Mouse (Mus musculus) inflammation-experienced regulatory T-cells, adult 6 months (primary cell): ENCODE data around the gene Dpp8. TPM values are rescaled to one million over a fixed set of nuclear protein-coding genes. Genes with fewer than 3 reads are reported as not detected.
"Not testable (repeated sequence)": the region's sequence is repeated elsewhere in the genome, so short reads cannot be mapped to it uniquely, and the experiment has no call there.

Source experiments
- ATAC-seq: one replicate; pipeline ENCODE4 v1.8.0; 2017
- polyA plus RNA-seq, 3 experiments: library from polyadenylated mRNA; unstranded; fragments of 100-300 nt; shearing (Covaris generic); gene quantifications; one replicate each; pipeline ENCODE4 v1.2.1; 2017

The Dpp8 gene
- polyA plus RNA-seq: 10 to 100 TPM; 18.2 to 26.5 (median 25.0) TPM

DNA sequence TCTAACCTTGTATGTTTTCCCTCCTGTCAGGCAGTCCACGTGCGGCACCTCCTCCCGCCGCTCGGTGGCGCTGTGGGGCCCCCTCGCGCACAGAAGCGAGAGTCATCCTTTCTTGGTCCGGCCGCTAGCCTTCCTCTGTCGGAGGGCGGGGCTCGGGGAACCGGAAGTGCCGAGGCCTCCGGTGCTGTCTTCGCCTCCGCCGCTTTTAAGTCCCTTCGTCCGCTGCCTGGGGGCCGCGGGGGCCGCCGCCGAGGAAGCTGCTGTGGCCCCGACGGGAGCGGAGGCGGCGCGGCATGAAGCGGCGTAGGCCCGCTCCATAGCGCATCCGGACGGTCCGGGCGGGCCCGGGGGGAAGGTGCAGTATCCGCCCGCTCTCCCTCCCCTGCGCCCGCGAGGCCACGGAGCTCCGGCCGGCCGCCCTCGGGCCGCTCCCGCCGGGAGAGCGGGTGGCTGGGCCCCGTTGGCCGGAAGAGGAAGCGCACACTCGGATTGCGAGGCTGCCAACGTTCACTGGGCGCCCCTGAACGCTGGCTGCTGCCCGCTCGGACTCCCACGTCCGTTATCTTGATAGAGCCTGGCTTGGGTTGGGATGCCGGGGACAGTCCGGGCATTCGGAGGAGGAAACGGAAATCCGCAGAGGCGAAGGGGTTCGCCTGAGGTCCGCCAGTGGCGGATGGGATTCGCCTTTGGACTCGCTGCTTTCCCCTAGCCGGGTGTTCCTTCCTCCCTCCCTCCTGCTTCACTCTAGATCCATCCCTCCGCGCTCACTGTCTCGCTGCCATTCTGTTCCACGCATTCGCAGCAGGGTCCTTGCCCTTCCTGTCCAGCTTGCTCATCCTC is at the start of gene Dpp8:
Dpp8 (plus strand) TSS at position 146 of the 840 bp plus-strand sequence.
- peak; percentile 92 for ATAC-seq

DNA sequence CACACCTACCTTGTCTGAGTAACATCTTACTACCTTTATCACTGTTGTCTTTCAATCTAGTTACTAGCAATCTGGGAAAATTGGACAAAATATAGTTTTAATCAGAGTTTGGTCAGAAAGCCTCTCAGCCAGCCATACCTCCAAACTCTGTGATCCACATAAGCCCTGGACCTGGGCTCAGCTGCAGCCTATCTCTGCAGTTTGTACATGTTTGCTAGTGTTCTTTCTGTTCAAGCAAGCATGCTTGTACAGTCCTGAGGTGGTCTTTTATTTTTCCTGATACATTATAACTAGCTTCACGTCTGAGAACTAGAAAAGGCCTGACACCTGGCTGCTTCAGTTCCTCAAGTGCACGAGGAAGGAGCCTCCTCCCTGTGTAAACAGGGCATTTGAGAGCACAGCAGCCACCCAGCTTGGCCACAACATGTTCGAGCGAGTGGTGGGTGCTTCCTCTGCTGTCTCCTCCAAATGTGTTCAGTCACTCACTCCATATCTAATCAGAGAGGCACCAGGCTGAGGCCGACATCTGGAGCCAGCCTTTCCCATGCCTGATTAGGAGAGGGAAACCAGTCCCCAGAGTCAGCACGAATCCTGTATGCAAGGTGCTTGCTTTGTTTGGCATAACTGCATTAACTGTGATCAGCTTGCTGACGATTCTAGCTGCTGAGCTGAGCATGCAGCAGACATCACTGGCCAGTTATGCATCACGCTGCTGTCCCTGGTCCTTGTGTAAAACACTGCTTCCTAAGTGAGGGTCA is 47.0 kb upstream of the Dpp8 start:
- no peak for ATAC-seq

DNA sequence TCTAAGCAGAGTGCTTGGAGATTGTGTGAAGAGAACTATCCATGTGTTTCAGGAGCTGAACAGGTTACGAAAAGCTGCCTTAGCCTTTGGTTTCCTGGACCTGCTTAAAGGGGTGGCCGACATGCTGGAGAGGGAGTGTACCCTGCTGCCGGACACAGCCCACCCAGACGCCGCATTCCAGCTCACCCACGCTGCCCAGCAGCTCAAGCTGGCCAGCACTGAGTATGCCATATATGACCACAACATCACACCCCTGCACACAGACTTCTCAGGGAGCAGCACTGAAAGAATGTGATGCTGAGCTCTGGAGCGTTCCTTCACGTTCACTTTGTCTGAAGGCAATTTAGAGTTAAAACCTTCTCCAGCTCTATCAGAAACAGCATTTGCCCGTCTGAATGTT is 46.4 kb upstream of the Dpp8 start:
- ATAC-seq: no peak

DNA sequence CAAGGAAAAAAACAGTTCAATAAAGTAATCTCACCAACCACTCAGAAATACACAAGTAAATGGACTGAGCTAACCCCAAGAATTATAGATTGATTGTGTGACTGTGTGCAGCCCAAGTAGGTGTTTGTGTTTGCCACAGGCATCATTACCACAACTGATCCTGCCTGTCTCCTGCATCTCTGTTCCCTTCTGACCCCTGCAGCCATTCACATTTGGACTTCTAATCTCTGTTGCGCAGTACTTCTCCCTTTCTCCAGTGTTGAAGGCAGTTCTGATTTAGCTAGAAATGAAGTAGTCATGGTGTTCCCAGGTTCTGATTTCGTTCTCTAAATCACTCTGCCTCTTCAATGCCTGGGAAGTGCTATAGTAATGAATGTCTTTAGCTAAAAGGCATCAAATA is 44.6 kb upstream of the Dpp8 start:
- no peak for ATAC-seq

DNA sequence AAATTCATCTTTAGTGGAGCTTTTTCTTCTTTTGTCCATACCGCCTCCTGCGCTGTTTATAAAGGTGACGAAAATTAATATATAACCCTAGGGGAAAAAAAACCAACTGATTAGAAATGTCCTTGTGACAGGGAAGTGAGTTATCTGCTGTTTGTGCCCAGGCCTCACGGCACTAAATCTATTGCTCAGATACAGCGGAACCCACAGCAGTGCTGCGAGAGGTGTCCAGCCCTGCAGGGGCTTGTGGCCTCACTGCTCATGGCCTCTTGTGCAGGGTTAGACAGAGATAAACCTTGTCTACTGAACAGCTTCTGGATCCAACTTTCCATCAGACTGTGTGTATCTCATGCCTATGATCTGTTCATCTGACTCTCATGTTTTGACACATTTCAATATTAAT is 43.8 kb upstream of the Dpp8 start:
- no peak for ATAC-seq

DNA sequence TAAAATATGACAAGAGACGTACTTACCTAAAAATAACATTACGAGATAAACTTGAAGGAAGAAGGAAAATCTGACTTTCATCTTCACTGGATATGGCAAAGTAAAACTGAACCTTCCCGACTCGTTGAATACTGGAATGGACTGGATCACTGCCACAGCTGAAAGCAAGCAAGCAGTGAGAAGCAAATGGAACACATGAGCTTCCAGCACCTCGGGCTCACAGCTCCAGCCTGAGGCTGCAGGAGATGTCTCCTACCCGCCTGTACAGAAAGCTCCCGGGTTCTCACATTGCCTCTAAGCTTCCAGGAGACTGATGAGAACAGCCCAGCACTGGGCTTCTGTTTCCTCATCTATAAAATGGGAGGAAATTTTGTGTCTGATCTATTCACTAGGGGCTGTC is 41.9 kb upstream of the Dpp8 start:
- ATAC-seq: no peak

DNA sequence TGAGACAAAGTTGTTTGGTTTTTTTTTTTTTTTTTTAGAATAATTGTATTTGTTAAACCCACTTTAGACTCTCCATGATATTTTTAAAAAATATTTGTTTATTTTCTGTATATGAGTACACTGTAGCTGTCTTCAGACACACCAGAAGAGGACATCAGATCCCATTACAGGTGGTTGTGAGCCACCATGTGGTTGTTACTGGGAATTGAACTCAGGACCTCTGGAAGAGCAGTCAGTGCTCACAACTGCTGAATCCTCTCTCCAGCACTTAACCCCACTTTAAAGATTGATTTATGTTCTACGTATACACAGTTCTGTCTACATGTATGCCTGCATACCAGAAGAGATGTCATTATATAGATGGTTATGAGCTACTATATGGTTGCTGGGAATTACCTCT is 36.8 kb upstream of the Dpp8 start:
- not testable (repeated sequence) for ATAC-seq

DNA sequence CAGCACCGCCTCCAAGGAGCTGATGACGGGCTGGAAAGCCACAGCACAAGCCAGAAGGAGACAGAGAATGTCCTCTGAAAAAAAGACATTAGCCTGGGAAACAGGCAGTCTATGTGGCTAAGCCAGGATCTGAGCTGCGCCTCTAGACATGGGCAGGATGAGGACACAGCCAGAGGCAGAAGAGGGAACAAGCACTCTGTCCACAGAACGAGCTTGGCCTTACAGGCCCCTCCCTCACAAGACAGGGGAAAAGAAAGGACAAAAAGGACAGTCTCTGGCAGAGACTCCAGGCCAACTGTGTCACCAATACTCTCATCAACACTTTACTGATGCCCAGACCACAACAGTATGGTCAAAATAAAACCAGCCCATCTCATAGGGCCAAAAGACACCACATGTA is 30.7 kb upstream of the Dpp8 start:
- no peak for ATAC-seq

DNA sequence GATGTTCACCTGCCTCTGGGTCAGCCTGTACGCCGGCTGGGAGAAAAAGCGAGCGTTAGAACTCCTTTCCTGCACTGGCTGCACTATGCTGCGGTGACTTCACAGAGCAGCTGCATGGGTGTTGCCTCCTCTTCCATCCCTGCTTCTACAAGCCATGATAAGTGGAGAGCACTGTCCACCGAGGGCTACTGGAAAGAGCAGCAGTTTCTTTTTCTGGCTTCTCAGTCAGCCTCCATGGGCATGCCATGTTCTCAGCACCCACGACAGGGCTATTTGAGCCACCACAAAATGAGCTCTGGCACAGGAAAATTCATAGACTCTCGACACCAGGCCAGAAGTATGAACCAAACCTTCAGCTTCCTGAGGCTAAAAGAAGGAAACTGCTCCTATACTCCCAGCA is 26.5 kb upstream of the Dpp8 start:
- no peak for ATAC-seq

DNA sequence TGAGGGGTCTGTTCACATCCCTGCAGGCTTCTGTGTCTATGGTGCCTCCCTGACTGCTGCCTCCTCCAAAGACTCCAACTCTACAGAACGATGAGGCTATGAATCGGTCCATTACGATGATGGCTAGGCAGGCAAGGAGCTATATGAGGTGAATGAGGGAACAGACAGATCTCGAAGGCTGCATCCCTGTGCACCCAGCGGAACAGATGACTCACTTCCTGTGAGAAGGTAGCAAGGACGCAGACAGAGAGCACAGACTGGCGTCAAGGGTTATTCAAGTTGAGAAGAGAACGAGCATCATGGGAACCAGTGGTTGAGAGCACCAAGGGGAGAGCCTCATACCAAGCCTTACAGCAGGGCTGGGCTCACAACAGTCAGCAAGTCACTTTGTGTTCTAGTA is 21.6 kb upstream of the Dpp8 start:
- peak; percentile 98 for ATAC-seq

DNA sequence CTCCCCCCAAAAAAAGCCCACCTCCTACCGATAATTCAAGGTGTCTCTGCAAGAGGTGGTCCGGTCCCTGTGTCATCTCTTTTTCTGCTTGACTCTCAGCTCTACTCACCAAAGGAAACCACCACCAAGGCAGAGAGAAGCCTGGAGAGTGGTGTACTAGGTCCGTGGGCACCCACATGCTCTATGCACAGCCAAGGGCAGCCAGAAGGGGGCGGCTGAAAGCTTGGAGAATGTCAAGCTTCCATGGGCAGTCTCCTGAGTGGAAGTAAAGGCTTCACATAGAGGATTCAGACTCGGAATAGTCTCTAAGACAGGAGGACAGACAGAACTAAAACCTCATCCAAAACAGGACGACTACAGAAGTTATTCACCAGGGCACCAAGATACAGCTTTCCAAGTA is 20.9 kb upstream of the Dpp8 start:
- ATAC-seq: no peak

DNA sequence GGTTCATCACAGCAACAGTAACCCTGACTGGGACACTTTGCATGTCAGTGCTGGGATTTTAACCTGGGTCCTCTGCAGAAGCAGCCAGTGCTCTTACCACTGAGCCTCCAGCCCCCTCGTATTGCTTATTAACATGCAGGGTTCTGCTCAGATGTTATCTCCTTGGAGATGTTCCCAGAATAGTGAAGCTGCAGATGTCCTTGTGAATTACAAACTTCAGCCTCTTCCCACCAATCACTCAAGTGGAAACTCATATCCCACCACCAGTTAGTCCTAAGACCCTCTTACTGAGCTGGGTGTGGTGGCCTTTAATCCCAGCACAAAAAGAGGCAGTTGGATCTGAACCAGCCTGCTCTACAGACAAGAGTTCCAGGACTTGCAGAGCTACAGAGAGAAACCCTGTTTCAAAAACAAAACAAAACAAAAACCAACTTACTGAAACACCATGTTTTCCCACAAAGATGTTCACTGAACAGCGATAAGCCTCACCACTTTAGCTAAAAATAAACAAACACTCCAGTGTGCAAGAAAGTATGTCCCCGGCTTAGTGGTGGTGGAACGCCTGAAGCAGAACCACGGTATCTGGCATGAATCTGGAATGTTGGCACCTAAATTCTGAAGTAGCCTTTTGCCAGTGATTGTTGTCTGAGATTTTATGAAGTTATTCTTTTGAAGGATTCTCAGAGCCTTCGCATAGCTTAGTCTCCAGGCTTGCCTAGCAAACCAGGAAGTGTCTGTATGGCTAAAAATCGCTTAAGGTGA is 16.6 kb upstream of the Dpp8 start:
- no peak for ATAC-seq

DNA sequence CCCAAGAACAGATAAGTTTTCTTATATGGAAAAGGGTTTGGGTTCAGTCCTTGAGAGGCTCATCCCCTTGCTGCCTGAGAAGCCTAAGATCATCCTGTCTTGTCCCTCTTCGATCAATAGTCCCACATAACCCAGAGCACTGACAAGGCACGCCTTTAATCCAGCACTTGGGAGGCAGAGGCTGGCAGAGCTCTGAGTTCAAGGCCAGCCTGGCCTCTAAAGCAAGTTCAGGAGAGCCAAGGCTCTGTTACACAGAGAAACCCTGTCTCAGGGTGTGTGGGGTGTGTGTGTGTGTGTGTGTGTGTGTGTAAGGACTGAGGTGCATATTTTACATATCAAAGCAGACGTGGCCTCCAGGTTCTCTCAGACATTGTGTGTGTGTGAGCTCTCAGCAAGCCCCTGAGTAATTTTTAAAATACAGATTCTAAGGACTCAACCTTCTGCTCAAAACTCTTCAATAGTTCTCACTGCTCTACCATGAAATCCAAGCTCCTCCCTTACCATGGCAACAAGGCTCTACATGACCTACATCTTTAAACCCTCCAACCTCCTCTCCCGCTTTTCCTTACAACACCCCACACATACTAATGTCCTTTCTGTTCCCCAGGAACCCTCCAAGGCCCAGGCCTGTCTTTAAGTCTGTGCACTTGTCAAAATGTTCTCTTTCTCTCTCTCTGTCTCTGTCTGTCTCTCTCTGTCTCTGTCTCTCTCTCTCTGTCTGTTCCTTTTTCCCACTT is 15.8 kb upstream of the Dpp8 start:
- ATAC-seq: no peak

DNA sequence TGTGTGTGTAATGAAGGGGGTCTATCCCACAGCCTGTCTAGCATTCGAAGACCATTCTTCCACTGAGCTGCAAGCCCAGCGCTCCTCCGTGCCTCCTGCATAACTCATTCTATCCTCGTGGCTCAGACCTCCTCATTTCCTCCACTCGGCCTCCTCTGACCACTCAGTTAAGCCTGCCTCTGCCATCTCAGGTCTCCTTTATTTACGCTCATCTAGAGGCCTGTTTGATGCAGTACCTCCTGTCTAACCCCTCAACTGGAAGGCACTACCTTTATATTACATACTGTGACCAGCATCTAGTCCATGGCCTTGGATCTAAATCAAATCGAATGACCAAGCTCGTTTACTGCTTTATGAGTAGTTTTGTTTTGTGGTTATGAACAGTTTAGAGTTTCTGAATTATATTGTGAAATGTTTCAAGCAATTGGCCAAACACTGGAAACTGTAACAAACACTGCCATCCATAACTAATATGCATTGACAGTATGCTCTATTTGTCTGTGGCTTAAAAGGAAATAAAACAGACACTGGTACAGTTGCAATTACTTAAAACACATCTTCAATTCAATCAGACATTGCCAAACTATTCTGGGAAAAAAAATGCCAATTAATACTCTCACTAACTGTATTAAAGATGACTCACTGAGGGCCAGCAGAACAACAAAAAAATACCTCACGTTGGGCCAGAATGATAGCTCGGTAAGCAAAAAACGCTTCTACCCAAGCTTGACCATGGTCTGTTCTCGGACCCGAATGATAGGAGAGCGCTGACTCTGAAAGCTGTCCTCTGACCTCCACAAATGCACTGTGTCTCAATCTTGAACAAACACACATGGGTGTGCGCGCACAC is 15.0 kb upstream of the Dpp8 start:
- no peak for ATAC-seq

DNA sequence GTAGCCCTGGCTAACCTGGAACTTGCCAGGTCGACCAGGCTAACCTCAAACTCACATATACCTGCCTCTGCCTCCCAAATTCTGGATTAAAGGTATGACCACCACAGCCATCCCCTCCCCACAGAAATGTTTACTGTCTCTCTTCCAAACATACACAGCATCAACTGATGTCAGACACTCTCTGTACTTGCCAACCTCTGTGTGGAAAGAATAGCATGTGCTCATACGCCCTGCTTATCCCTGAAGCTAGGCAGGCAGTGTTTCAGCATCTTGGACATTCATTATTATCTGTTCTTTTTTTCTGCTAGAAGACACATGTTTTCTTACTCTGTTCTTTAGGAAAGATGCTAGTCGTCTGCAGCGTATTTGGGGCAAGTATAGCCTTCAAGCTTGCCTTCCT is 14.3 kb upstream of the Dpp8 start:
- no peak for ATAC-seq

DNA sequence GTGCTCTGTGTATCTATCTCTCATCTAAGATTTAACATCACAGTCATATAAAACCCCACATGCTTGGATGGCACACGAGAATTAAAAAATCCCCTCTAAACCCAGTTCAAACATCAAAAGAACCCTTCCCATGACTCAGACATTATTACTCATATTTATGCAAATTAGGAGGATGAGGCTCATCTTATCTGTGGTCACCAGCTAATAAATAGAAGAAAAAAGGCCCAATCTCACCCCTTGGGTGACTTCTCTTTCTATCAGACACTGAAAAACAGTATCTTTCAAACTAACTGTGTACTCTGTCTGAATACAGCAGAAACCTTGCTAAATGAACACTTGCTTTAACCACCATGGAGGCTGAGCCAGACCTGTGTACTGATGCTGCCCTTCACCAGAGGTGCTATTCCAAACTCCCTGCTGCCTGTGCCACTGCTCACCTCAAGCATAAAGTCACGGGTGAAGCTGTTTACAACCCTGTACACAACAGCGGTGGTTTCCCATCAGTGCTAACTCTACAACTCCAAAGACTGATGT is 13.6 kb upstream of the Dpp8 start:
- ATAC-seq: peak; percentile 50

DNA sequence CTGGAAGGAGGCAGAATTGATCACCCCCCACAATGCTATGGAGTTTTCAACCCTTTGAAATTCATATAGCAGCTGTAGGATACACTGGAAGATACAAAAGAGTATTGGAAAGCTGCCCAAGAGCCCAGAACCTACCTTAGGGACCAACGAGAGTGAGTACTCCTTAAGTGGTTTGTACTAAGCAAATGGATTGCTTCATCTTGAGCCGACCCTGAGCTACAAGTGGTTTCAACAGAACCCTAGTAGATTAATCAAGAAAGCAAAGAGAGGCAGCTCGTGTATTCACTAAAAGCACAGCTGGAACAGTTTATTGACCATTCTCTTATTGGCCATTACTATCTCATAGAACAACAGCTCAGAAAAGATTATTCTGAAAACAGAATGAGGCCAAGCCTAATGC is 13.1 kb upstream of the Dpp8 start:
- ATAC-seq: no peak

DNA sequence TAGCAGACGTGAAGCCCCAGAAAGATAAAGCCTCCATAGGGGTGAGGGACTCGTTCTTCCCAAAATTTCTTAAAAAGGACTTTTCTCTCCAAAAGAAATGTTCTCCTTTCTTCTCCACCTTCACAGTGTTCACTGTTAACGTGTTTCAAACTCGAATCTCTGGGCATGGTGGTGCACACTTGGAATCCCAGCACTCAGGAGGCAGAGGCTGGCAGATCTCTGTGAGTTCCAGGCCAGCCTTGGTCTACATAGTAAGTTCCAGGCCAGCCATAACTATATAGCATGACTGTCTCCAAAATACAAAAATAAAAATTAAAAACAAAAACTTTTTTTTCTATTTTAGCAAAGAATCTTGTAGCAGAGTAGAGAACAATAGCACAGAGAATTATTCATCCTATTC is 12.1 kb upstream of the Dpp8 start:
- no peak for ATAC-seq

DNA sequence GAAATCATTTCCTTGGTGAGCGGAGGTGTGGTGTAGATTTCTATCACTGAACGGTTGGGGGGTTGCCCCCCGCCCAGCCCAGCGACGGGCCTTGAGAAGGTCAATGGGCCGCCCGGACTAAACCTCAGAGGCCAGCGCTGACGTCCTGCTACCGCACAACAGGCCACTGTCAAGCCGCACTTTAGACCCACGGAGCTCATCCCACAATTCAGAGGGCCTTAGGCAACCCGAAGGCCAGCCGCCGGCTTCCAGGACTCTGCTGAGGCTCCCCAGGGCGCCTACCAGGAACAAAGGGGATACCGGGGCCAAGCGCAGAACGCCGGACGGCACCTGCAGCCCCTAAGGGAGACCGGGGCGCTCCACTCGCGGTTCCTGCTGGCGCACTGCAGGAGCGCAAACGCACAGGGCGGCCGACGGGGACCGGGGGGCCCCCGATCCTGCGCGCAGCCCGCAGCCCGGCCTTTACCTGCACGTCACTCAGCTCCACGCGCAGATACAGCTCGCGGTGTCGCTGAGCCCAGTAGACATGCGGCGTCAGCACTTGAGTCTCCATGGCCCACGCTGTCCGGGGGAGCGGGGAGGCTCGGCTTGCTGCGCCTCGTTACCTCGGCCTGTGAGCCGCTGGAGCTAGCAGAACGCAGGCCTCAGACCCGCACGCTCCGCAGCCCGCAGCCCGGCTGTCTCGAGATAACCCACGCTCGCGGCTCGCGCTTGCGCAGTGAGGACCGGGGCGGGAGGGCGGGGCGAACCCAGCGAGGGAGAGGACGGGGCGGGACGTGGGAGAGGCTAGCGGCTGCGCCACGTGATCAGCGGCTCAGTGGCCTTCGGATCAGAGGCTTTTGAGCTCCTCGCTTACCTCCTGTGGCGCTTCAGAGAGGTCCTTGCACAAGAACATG is 11.0 kb upstream of the Dpp8 start, which contains the start of gene Hacd3:
Hacd3 (minus strand) TSS at position 703 of the 896 bp plus-strand sequence.
- peak; percentile 52 for ATAC-seq
